Mouse (Mus musculus): ENCODE measurements around the gene Spata17.

Spata17 gene

DNA sequence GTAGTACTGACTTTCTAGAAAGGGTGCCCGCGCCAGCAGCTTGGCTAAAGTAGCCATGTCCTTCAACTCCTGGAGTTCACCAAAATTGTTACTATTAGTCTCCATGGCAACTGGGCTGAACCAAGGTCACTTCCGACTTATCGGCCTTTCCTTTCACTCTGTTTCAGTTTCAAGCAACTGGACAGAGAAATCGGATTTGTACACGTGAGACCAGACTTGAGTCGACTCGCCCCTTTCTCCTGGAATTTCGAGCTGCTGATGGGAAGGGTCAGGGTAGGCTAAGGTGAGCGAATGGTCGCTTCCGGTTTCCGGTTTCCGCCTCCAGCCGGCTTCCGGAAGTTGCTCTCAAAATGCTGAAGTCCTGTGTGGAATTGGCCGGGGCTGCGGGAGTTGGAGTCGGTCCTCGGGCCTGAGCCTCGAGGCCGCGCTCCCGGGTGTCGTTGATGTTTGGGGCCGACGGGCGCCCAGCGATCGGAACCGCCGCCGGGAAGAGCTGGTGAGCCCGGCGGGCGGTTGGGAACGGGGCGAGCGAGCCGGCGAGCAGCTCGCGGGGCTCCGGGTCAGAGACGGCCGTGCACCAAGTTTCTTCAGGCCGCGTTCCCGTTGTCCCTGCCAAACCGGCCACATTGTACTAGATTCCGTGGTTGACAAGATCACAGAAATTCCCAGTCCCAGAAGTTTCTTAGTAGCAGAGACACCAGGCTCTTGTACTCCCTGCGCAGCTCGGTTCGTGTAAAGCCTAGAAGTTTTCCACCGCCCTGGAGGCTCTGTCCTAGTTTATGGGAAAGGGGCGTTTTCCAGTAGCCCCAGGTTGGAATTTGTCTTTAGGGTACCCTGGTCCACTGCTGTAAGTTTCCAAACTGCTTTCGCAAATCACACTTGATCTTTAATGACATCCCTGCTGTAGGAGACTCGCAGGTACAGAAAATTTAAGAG, at the start of gene Spata17, which contains the start of gene Gpatch2:
Gene Spata17 (minus strand): TSS at position 285 of the 936 bp plus-strand sequence.
Gene Gpatch2 (plus strand): TSS at position 328 of the 936 bp plus-strand sequence.
- DNase-seq (ENCODE audit: low spot score in 2 of 2) = peak; percentile 51 to 61

GRCm38 (mm10) chr1:187258756-187259155, 43.5 kb upstream of the Spata17 start:
- DNase-seq (ENCODE audit: low spot score in 2 of 2) = no peak

- no peak for DNase-seq (ENCODE audit: low spot score in 2 of 2)
Observed at GRCm38 (mm10) chr1:187250741-187251262, 35.5 kb upstream of the Spata17 start.

GRCm38 (mm10) chr1:187244734-187245133, 29.5 kb upstream of the Spata17 start:
- DNase-seq (ENCODE audit: low spot score in 2 of 2) = no peak

- no peak for DNase-seq (ENCODE audit: low spot score in 2 of 2)
Observed at GRCm38 (mm10) chr1:187241329-187241728, 26.1 kb upstream of the Spata17 start.

GRCm38 (mm10) chr1:187240304-187240703, 25.0 kb upstream of the Spata17 start:
- no peak for DNase-seq (ENCODE audit: low spot score in 2 of 2)

- no peak for DNase-seq (ENCODE audit: low spot score in 2 of 2)
Observed at GRCm38 (mm10) chr1:187238061-187238460, 22.8 kb upstream of the Spata17 start.

DNA sequence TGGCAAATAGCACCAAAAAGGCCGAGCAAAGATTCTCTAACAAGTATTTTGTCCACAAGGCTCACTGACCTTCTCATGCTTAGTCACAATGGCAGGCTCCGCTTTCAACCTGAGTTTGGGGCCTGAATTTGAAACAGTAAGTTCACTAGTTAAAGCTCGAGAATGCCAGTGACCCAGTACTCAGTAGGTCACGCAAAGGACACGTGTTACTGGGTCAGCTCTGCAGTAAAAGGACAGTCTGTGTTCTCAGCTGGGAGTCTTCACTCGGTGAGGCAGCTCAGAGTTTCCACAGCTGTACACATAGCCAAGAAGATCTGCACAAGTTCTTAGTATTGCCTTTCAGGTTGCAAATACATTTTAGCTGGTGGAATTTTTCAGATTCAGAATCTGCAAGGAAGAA, 21.0 kb upstream of the Spata17 start:
- DNase-seq (ENCODE audit: low spot score in 2 of 2) = no peak

GRCm38 (mm10) chr1:187235161-187235560, 19.9 kb upstream of the Spata17 start:
- DNase-seq (ENCODE audit: low spot score in 2 of 2) = no peak

GRCm38 (mm10) chr1:187232996-187233615, 17.8 kb upstream of the Spata17 start:
- no peak for DNase-seq (ENCODE audit: low spot score in 2 of 2)

GRCm38 (mm10) chr1:187232196-187232955, 17.1 kb upstream of the Spata17 start:
- DNase-seq (ENCODE audit: low spot score in 2 of 2) = no peak

DNA sequence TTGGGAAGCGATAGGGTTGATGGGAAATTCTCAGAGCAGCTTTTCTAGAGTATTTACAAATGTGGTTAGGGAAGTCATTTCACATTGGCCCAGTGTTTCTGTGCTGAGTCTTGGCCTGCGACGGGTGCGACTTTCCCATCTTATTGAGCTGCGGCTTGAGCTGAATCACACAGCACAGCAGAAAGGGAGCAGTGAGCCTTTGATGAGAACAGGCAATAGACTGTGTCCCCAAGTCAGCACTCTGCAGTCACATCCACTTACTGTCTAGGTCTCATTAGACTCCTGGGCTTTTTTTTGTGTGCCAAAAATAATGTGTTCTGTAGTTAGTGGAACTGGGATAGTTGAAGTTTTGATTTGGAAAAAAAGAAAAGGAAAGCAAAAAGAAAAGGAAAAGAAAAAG, 15.0 kb upstream of the Spata17 start:
- DNase-seq (ENCODE audit: low spot score in 2 of 2) = no peak

- no peak for DNase-seq (ENCODE audit: low spot score in 2 of 2)
Observed at GRCm38 (mm10) chr1:187228414-187229146, 13.3 kb upstream of the Spata17 start.

- no peak for DNase-seq (ENCODE audit: low spot score in 2 of 2)
Observed at GRCm38 (mm10) chr1:187226328-187227025, 11.2 kb upstream of the Spata17 start.

DNA sequence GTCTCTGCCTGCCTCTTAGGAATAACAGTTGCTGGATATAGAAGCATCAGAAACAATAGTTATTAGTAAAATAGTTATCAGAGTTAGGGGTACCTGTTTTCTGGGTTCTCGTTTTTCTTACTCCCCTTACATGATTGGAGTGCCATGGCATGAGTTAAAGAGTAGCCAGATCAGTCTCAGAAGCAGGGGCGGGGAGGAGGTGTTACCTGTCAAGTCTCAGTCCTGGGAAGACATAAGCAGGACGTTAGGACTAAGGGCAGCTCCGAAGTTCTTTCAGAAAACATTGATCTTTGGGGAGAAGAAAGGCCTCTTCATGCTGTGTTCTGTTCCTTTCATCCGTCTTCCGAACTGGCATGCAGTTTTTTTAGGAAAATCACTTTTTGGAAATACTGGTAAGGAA, 5.5 kb upstream of the Spata17 start:
- DNase-seq (ENCODE audit: low spot score in 2 of 2) = no peak

GRCm38 (mm10) chr1:187216620-187217410, 1.6 kb upstream of the Spata17 start:
- no peak for DNase-seq (ENCODE audit: low spot score in 2 of 2)

- no peak for DNase-seq (ENCODE audit: low spot score in 2 of 2)
Observed at GRCm38 (mm10) chr1:187210736-187211135, 4.5 kb downstream of the Spata17 start.

DNA sequence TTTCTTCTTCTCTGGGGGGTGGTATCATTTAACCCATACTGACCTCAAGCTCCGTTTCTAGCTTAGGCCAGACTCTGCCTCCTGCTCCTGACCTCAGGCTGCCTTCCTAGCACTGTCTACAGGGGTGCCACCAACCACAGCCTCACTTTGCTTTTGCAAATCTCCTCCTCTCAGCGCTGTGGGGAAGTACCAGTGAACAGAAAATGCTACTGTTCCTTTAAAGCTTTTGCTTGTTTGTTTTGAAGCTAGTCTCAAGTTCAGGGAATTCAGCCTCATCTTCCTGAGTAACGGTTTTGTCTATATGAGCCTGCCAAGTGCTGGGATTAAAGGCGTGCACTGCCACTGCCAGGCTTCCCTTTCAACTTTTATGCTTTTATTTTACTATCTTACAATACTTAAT, 5.8 kb downstream of the Spata17 start:
- no peak for DNase-seq (ENCODE audit: low spot score in 2 of 2)

GRCm38 (mm10) chr1:187205506-187205905, 9.8 kb downstream of the Spata17 start:
- no peak for DNase-seq (ENCODE audit: low spot score in 2 of 2)

DNA sequence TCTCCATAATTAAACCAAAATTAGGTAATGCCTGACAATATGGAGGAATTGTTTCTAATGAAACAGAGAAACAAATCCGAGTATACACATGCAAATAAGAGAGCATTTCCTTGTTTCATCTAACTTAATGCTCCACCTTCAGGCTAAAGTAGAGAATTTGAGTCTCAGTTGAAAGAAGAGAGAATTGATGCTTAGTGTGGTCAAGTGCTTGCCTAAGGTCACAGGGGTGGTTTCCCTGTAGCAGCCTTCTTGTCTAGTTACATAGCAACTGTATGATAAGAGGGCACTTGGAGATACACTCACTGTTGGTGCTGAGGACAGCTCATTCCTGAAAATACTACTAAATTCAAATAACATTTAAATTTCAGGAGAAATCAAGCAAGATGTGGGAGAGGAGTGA, 36.7 kb downstream of the Spata17 start:
- DNase-seq (ENCODE audit: low spot score in 2 of 2) = no peak

Measured in frontal cortex, postnatal 14 days (tissue).